Mouse (Mus musculus) duodenum, adult 2 months (tissue): ENCODE results near the gene Stt3a. TPM values are rescaled to one million over a fixed set of nuclear protein-coding genes. Genes with fewer than 3 reads are reported as not detected.

Source experiments
- polyA plus RNA-seq: library from polyadenylated mRNA; depleted of rRNA; stranded (reverse); fragments of >200 nt; gene quantifications from 2 replicates; pipeline ENCODE4 v1.2.3, GENCODE M21; 2012; ENCODE audit warnings: low replicate concordance; rRNA removed

Gene Stt3a
- 48.8 and 57.5 TPM in 2 replicates for polyA plus RNA-seq

GRCm38 (mm10) chr9:36767203-36768143 lies at the start of gene Stt3a:
Gene Stt3a (minus strand): TSS chr9:36767679.

DNA sequence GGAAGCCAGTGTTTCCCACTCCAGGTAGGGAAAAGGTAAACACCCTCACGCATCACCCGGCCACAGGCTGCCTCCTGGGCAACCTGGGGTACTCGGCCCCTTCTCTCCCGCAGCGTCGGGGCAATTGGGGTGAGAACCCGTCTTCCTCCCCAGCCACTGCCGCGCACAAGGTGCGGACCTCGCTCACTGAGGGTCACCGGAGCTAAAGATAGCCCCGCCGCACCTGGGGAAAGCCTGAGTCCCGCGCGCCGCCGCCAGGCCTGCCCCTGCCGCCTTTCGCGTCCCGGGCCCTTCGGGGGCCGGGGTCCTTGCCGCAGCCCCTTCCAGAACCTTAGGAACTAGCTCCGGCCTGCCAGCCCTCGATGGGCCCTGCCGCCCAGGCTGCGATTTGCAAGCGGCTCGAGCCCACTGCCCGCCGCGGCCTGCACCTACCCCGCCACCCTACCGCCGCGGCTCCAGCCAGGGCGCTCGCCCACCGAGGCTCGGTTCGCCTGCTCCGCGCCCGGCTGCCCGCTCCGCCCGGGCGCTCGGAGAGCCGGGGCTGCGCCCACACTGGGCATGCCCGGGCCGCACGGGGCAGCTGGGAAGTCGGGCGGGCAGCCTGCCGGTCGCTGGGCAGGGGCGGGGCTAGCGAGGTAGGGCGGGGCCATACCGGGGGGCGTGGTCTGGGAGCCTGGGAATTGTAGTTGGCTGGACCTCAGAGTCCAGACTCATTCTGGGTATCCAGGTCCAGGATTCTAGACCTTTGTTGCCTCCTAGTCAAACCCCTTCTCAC lies 29.5 kb upstream of the Stt3a start, which contains the start of gene Ei24:
TSS of gene Ei24 (minus strand) at position 613 of the 775 bp plus-strand sequence.

GRCm38 (mm10) chr9:36727034-36727755 lies 40.3 kb downstream of the Stt3a start, which contains the start of gene Chek1:
Gene Chek1 (minus strand): TSS chr9:36727065.

GRCm38 (mm10) chr9:36692920-36693319 lies 74.6 kb downstream of the Stt3a start, which contains the start of gene Acrv1:
Gene Acrv1 (plus strand): TSS chr9:36693220.

Other genes starting within 250 kb of the Stt3a start
- not detected in 2 replicates for gene Gm5615, start 225.7 kb downstream of the Stt3a start, polyA plus RNA-seq
- not detected in 2 replicates for gene Gm17689, start 185.0 kb downstream of the Stt3a start, polyA plus RNA-seq
- gene A630095E13Rik, start 124.3 kb downstream of the Stt3a start, polyA plus RNA-seq: not detected in 2 replicates
- gene Acrv1, start 74.5 kb downstream of the Stt3a start, polyA plus RNA-seq: not detected in 2 replicates
- gene Chek1, start 40.6 kb downstream of the Stt3a start, polyA plus RNA-seq: 0.15 and 0.53 TPM in 2 replicates
- 68.6 and 86.1 TPM in 2 replicates for gene Ei24, start 29.7 kb upstream of the Stt3a start, polyA plus RNA-seq
- gene Fez1, start 54.2 kb upstream of the Stt3a start, polyA plus RNA-seq: 0.19 and 0.87 TPM in 2 replicates